Mouse (Mus musculus) cerebellum, adult 9-10 months (tissue): ENCODE data around the gene Fam217a.
A peak's percentile ranks its signal among the peaks of the same experiment; 100 is the strongest.
"Not testable (repeated sequence)": the region's sequence is repeated elsewhere in the genome, so short reads cannot be mapped to it uniquely, and the experiment has no call there.

Experiments
- DNase-seq: peaks from one replicate; pipeline ENCODE4 v3.0.0; 2022

Fam217a gene

DNA sequence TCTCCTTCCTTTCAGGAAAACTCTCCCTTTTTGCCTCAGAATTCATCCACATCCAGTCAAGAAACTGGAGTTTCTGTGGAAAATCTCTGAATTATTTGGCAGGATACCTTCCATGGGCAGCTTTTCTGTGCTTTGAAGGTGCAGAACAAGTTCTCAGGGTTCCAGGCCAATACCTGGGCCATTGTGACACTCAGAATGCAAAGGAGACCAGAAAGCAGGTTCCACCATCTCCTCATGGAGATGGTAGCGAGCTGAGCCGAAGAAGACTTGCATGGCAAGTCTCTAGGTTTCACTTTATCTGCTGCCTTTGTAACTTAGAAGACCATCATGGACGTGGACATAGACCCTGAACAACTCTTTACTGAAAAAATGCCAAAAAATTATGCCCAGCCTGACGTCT is at the start of gene Fam217a, which contains the start of gene 4933417A18Rik:
Gene Fam217a, minus strand, starts transcription at position 101 of the 400 bp plus-strand sequence.
Gene 4933417A18Rik, plus strand, starts transcription at position 200 of the 400 bp plus-strand sequence.
- no peak for DNase-seq

GRCm38 (mm10) chr13:34973770-34974169 is 49.7 kb upstream of the Fam217a start:
- no peak for DNase-seq

GRCm38 (mm10) chr13:34973149-34973548 is 49.0 kb upstream of the Fam217a start:
- DNase-seq = peak; percentile 13

DNA sequence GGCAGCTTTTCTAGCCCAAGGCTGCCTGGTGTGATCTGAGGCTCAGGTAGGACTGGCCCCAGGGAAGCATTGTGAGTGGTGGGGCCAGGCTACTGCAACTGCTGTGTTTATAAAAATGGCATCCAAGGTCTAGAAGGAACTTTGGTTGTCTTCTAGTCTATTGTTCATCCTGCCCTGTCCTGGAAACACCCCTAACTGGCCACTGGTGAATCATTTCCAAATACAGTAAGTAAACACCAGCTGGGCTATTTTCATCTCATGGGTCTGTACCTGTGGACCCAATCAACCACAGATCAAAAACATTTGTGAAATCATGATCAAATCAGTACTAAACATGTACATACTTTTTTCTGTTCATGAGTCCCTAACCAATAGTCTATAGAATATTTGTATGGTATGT is 48.3 kb upstream of the Fam217a start:
- DNase-seq = not testable (repeated sequence)

DNA sequence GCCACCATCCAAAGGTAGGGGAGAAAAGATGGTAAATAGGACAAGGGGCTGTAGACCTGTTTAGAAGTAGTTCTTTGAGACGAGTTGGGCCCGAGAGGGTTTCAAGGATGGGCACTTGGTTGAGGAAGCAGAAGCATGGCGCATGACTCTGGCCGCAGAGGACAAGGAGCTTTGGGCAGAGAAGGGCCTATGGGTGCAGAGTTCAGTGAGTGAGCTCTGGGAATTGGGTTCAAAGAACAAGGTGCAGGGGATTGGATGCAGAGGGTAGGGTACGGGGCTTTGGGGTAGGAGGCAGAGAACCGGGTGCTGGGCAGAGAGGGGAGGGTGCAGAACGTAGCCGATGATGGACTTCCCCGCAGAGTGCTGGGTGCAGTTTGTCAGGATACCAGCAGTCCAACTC is 41.5 kb upstream of the Fam217a start:
- not testable (repeated sequence) for DNase-seq

- DNase-seq = no peak
Measured at GRCm38 (mm10) chr13:34964866-34965265, 40.8 kb upstream of the Fam217a start.

DNA sequence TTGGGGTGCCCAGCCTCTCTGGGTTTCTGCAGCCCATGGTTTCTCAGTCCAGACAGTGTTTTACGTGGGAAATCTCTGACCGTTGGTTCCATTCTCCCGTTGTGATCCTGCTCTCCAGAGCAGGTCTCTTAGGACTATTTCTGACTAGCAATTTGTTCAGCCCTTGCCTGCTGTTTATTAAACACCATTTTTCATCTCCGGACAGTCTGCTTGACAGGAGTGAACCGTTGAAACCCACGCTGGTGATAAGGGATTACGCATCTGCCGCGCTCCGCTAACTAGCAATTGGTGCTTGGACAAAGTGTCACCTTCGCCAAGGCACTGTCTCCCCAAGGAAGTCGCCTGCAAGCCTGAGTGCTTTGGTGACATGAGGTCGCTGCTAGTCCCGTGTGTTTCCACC is 40.3 kb upstream of the Fam217a start:
- DNase-seq = no peak

DNA sequence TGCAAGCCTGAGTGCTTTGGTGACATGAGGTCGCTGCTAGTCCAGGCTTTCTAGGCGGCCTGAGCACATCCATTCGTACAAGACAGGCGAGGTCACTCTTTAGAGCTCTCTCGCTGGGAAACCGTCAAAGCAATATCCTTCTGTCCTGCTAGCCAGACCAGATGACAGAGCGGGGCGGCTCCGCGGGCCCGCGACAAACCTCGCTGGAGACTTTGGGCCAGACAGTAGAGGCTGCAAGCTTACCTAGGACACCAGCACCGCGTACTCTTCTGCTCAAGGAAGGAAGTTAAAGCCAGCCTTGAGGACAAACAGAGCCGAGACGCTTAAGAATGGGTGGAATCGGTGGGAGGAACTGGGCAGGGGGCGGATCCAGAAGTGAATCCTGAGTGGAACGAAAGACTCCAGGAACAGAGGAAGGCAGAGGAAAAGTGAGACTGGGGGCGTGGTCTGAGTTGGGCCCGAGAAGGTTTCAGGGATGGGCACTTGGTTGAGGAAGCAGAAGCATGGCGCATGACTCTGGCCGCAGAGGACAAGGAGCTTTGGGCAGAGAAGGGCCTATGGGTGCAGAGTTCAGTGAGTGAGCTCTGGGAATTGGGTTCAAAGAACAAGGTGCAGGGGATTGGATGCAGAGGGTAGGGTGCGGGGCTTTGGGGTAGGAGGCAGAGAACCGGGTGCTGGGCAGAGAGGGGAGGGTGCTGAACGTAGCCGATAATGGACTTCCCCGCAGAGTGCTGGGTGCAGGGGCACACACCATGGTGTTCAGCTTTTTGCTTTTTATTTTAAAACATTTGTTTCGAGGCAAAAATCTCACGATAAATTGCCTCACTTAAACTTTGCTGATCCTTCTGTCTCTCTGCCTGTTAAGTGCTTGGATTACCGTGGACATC is 39.6 kb upstream of the Fam217a start, which contains the start of gene Eci3:
Gene Eci3, minus strand, starts transcription at position 300 of the 887 bp plus-strand sequence.
- DNase-seq = no peak

GRCm38 (mm10) chr13:34960996-34961770 is 37.1 kb upstream of the Fam217a start:
- DNase-seq = no peak

GRCm38 (mm10) chr13:34958158-34958557 is 34.0 kb upstream of the Fam217a start:
- not testable (repeated sequence) for DNase-seq

DNA sequence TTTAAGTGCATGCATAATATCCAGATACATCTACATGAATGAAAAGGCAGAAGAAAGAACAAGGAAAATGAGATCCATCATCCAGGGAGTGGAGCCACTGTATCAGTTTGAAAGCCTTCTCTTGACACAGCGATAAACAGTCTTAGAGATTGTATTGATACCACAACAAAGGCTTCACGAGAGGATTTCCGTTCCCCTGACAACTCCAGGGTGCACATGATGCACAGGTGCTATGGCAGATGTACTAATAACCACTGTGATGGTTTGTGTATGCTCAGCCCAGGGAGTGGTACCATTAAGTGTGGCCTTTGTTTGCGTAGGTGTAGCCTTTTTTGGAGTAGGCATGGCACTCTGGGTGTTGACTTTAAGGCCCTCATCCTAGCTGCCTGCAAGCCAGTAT is 32.8 kb upstream of the Fam217a start:
- DNase-seq = no peak

- not testable (repeated sequence) for DNase-seq
Measured at GRCm38 (mm10) chr13:34951437-34951836, 27.3 kb upstream of the Fam217a start.

- DNase-seq = no peak
Measured at GRCm38 (mm10) chr13:34942370-34942769, 18.3 kb upstream of the Fam217a start.

- no peak for DNase-seq
Measured at GRCm38 (mm10) chr13:34934931-34935644, 11.0 kb upstream of the Fam217a start.

GRCm38 (mm10) chr13:34916520-34917167 is 7.5 kb downstream of the Fam217a start:
- no peak for DNase-seq

DNA sequence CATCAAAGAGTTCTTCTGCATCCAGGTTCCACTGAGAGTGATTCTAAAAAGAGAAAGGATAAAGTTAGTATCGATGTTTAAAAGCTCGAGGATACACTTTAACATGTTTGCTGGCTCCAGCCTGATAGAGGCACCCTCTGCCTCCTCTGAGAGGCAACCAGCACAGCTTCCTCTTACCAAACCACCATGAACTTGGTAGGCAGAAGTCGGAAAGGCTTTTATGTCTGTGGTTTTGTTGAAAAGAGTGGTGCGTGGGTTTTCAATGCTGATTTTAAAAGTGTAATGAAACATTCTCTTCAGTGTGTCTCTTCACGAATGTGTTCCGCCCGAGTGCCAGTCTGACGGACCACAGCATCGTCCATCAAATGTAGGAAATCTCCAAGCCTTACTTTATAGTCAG is 9.5 kb downstream of the Fam217a start:
- DNase-seq = no peak

GRCm38 (mm10) chr13:34892871-34893270 is 31.2 kb downstream of the Fam217a start:
- DNase-seq = no peak

- no peak for DNase-seq
Measured at GRCm38 (mm10) chr13:34876481-34876880, 47.6 kb downstream of the Fam217a start.

GRCm38 (mm10) chr13:34875741-34876445 is 48.2 kb downstream of the Fam217a start:
- no peak for DNase-seq

GRCm38 (mm10) chr13:34875166-34875710 is 48.9 kb downstream of the Fam217a start, which contains the start of gene Prpf4b:
Gene Prpf4b, plus strand, starts transcription at chr13:34875302.
- DNase-seq = peak; percentile 92

DNA sequence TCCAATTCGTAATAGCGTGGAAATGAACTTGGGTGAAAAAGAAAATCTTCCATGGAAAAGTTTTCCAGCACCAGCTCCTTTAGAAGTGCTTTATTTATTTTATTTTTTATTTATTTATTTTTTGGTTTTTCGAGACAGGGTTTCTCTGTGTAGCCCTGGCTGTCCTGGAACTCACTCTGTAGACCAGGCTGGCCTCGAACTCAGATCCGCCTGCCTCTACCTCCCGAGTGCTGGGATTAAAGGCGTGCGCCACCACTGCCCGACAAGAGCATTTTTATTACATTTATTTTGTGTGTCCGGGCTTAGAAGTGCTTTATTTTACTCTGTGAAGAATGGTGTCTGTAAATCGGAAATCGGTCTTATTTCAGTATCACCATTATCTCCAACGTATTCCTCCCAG is 49.4 kb downstream of the Fam217a start:
- peak; percentile 66 for DNase-seq
